Mouse (Mus musculus) cerebellum, adult 2 months (tissue): Measurements from ENCODE around the gene Elovl5.

Experiments used
- CTCF ChIP-seq: fragments of 200-500 bp; IDR thresholded peaks from 2 replicates; pipeline ENCODE4 v1.5.1; 2011; ENCODE audit warnings: low read depth, mild to moderate bottlenecking, control low read depth, low read length, moderate library complexity, borderline replicate concordance; ENCODE audit not compliant: insufficient read depth
- POLR2A ChIP-seq: fragments of 200-500 bp; IDR thresholded peaks from 2 replicates; pipeline ENCODE4 v1.6.1; 2011; ENCODE audit warnings: low read length, control low read depth, borderline replicate concordance; ENCODE audit not compliant: insufficient read depth

GRCm38 (mm10) chr9:77990278-77990677 lies 73.1 kb downstream of the Elovl5 start:
- TF ChIP-seq CTCF (no peak), POLR2A (no peak)
